Mouse (Mus musculus) thymus, adult 2 months (tissue): ENCODE results near the gene Stat3. TPM values are rescaled to one million over a fixed set of nuclear protein-coding genes. Genes with fewer than 3 reads are reported as not detected.

Experiments
- DNase-seq: peaks from one replicate; pipeline ENCODE4 v3.0.0; 2021
- H3K27ac ChIP-seq: fragments of 200-500 bp; 2 replicates; pipeline ENCODE4 v1.5.1; 2012; ENCODE audit warnings: low read length, control low read depth; ENCODE audit not compliant: control insufficient read depth, insufficient read depth
- H3K27me3 ChIP-seq: fragments of 200-500 bp; 2 replicates; pipeline ENCODE4 v1.6.1; 2012; ENCODE audit warnings: mild to moderate bottlenecking, low read length, moderate library complexity, mixed read lengths; ENCODE audit not compliant: control insufficient read depth, insufficient read depth
- H3K36me3 ChIP-seq: fragments of 200-500 bp; 2 replicates; pipeline ENCODE4 v1.6.1; 2012; ENCODE audit warnings: mild to moderate bottlenecking, low read length, moderate library complexity; ENCODE audit not compliant: control insufficient read depth, insufficient read depth
- H3K4me1 ChIP-seq: fragments of 200-500 bp; replicated peaks from 2 replicates; pipeline ENCODE4 v1.6.1; 2012; ENCODE audit warnings: low read length; ENCODE audit not compliant: control insufficient read depth, insufficient read depth
- H3K4me3 ChIP-seq: fragments of 200-500 bp; 2 replicates; pipeline ENCODE4 v1.5.1; 2012; ENCODE audit warnings: mild to moderate bottlenecking, low read length, control low read depth, moderate library complexity; ENCODE audit not compliant: control insufficient read depth, insufficient read depth
- CTCF ChIP-seq: fragments of 200-500 bp; IDR thresholded peaks from 2 replicates; pipeline ENCODE4 v1.5.1; 2012; ENCODE audit warnings: mild to moderate bottlenecking, control low read depth, low read length, moderate library complexity, borderline replicate concordance; ENCODE audit not compliant: control insufficient read depth, poor library complexity, insufficient read depth; ENCODE audit errors: extremely low read depth
- POLR2A ChIP-seq: fragments of 200-500 bp; IDR thresholded peaks from 2 replicates; pipeline ENCODE4 v1.6.1; 2012; ENCODE audit warnings: mild to moderate bottlenecking, low read length, control low read depth, moderate library complexity; ENCODE audit not compliant: control insufficient read depth, poor library complexity, insufficient read depth; ENCODE audit errors: extremely low read depth
- WGBS: fragments of 180-500 bp; shearing (Covaris S2); methylation state at CpG from one replicate; pipeline ENCODE4 v1.1.7; 2018; 5-methylcytosine and 5-hydroxymethylcytosine counted together
- polyA plus RNA-seq: library from polyadenylated mRNA; depleted of rRNA; stranded (reverse); fragments of >200 nt; gene quantifications from 2 replicates; pipeline ENCODE4 v1.2.3, GENCODE M21; 2012

Gene Stat3
- polyA plus RNA-seq, 1 experiment: 147 TPM

DNA sequence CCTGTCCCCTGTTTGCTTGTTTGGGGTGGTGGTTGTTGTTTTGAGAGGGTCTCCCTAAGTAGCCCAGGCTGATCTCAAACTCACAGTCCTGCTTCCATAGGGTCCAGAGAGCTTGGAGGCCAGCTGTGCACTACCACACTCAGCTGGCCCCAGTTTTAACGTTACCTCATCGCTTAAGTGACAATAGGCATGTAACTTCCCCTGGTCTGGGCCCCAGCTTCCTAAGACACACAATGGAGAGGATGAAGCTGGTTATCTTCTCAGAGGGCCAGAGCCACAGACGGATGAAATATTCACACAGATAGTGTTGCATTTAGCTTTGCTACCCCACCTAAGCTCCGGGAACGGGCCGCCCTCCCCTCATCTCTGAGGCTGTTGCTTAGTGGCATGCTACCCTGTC is 26.4 kb upstream of the Stat3 start:
- H3K36me3 ChIP-seq: no peaks in the 10 kb centered on the region
- 83% methylated on average over 6 of the region's 6 CpGs for WGBS
- peaks cover 13% of the 10 kb centered on the region for H3K4me1 ChIP-seq
- H3K4me3 ChIP-seq: no peak overlapping the region
- TF ChIP-seq POLR2A: no peak
- TF ChIP-seq CTCF: no peak
- no peak for DNase-seq
- H3K27ac ChIP-seq: no peak overlapping the region
- peaks cover 14% of the 10 kb centered on the region; the same call in 1 of the 2 replicates for H3K27me3 ChIP-seq

DNA sequence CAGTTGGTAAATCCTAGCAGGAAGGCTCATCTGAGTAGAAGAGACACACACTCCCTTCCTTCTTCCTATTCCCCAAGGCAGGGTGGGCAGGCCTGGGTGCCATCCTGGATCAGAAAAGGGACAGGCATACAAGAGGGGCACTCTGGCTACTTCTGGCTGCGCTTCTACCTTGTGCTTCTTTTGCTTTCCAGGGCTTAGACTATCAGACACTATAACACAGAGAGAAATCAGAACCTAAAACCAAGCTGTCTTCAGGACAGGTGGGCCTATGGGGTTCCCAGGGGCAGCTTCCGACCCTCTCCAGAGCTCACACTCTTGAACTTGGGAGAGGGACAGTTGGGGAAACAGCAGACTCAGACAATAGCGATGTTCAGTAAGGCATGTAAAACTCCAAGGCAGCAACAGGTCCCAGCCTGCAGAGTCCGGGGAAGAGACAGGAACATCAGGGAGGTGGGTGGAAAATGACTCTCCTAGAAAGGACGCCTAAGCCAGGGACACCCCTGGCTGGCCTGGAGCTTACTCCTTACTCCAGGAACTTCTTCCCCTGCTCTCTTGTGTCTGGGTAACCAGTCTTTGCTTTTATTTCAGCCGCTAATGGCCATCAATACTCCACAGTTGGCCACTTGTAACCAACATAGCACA is 25.7 kb upstream of the Stat3 start:
- Histone ChIP-seq H3K4me1 (peaks cover 8% of the 10 kb centered on the region), H3K27me3 (peaks cover 8% of the 10 kb centered on the region; the same call in 1 of the 2 replicates), H3K4me3 (no peak overlapping the region), H3K27ac (no peak overlapping the region), H3K36me3 (no peaks in the 10 kb centered on the region)
- no peak for TF ChIP-seq POLR2A
- no peak for TF ChIP-seq CTCF
- WGBS: 93% methylated on average over 6 of the region's 6 CpGs
- no peak for DNase-seq

DNA sequence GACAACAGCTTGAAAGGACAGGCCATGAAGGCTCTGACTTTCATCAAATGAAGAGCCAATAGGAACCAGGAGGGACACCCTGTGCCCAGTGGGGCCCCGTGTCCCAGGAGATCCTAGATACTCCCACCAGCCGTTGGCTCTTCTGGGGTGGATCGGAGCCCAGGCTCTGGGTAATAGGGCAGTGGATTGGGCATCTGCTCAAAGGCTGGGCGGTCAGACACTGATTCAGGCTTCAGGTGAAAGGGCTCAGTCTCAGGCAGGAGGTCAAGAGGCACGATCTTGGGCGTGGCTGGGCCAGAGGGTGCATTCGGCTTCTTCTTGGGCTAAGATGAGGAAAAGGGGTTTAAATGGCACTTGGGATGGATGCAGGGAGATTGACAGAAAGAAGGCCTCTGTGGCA is 24.8 kb upstream of the Stat3 start:
- Histone ChIP-seq H3K4me3 (no peak overlapping the region), H3K27me3 (peaks cover 5% of the 10 kb centered on the region; the same call in 1 of the 2 replicates), H3K4me1 (peaks cover 2% of the 10 kb centered on the region), H3K36me3 (no peaks in the 10 kb centered on the region), H3K27ac (no peak overlapping the region)
- TF ChIP-seq POLR2A (no peak), CTCF (no peak; the same call in 1 of the 2 replicates)
- WGBS: 98% methylated on average over 7 of the region's 7 CpGs
- DNase-seq: no peak

DNA sequence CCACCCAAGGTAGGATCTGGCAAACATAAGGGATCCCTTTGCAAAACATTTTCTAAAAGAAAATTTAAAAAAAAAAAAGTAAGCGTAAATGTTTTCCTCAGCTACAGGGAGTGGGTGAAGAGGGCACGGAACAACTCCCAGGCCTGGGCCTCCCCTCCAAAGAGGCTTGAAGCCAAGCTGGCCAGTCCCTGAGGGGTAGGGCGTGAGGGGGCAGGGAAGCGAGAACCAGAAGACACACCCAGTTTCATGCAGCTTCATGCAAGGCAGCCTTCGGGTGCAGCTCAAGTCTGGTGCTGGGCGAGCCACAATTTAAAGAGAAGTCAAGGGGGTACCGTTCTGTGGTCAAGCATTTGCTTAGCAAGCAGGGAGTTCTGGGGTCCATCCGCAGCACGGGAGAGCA is 24.3 kb upstream of the Stat3 start:
- Histone ChIP-seq H3K36me3 (no peaks in the 10 kb centered on the region), H3K27ac (no peak overlapping the region), H3K27me3 (peaks cover under 1% of the 10 kb centered on the region; the same call in 1 of the 2 replicates), H3K4me3 (no peak overlapping the region), H3K4me1 (peaks cover 3% of the 10 kb centered on the region)
- no peak for TF ChIP-seq POLR2A
- TF ChIP-seq CTCF: no peak
- no peak for DNase-seq
- WGBS: 88% methylated on average over 9 of the region's 9 CpGs

DNA sequence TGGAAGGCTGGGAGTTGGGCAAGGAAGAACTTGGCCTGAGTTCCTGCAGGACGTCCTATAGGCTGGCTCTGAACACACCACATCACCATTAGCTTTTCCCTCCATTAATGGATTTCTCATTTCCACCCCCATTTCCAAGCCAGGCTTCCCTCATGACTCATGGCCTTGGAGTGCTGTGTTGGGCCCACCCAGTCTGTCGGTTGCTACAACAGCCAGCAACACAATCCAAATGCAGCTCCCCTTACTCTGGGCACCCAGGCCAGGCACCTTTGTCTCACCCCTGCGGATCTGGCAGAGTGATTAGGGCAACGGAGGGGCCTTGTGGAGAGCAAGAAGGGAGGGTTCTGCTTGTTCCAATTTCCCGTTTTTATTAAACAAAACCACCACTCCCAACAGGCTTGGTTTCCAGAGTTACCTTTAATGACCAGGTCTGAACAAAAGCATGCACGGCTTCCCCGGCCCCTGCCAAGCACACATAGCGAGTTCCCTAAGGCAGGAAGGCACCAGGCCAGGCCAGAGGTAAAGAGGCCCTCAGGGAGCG is 23.1 kb upstream of the Stat3 start:
- H3K27me3 ChIP-seq: no peaks in the 10 kb centered on the region
- H3K36me3 ChIP-seq: no peaks in the 10 kb centered on the region
- H3K4me1 ChIP-seq: peaks cover 3% of the 10 kb centered on the region
- 84% methylated on average over 9 of the region's 9 CpGs for WGBS
- H3K4me3 ChIP-seq: no peak overlapping the region
- H3K27ac ChIP-seq: no peak overlapping the region
- no peak for DNase-seq
- TF ChIP-seq POLR2A (no peak), CTCF (no peak)

DNA sequence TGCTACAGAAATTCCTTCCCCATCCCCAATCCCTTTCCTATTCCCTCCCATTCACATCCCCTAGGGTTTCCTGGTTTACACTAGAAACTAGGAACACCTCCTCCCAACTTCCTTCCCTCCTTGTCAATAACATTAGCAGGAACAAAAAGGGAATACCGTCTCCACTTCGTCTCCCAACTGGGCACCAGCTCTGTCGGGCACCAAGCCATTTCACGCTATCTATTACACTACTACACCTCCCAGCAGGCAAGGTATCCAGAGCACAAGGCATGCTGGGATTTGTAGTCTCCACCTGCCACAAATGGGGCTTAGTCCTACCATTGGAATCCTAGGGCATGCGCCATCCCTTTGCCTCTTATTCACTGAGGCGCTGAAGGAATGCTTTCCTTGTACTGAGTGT is 21.2 kb upstream of the Stat3 start:
- no peaks in the 10 kb centered on the region for H3K27me3 ChIP-seq
- H3K4me1 ChIP-seq: peaks cover 3% of the 10 kb centered on the region
- no peaks in the 10 kb centered on the region for H3K36me3 ChIP-seq
- H3K4me3 ChIP-seq: no peak overlapping the region
- H3K27ac ChIP-seq: no peak overlapping the region
- no peak for DNase-seq
- WGBS: 76% methylated on average over 6 of the region's 6 CpGs
- TF ChIP-seq POLR2A (no peak), CTCF (no peak)
